Mouse (Mus musculus): ENCODE measurements at regions not wholly inside any gene's neighbourhood (a gene's known extent, or its start where the extent isn't known, plus 50 kb on each side); places are given as distances from the start of the nearest gene placed in this dataset.

- TF ChIP-seq CTCF (IDR thresholded peaks at IDR 0.05 in 2 of 3, conservative IDR thresholded peaks at IDR 0.05 in 1 of 3; ENCODE audit: control insufficient read depth in 1 of 3, insufficient read depth in 1 of 3, low read depth in 2 of 3, low read length in 3 of 3, poor library complexity in 1 of 3, severe bottlenecking in 1 of 3) (no peak), MEF2A (IDR thresholded peaks at IDR 0.05; ENCODE audit: extremely low read depth, insufficient replicate concordance, low read depth, low read length, poor library complexity, severe bottlenecking) (no peak), ETS1 (IDR thresholded peaks at IDR 0.05; ENCODE audit: low read depth, low read length) (no peak), USF1 (IDR thresholded peaks at IDR 0.05; ENCODE audit: low read depth, low read length) (no peak), POLR2A (IDR thresholded peaks at IDR 0.05; ENCODE audit: control insufficient read depth in 1 of 2, insufficient read depth in 1 of 2, low read depth in 1 of 2, low read length in 2 of 2, poor library complexity in 1 of 2) (no peak), MAFK (IDR thresholded peaks at IDR 0.05; ENCODE audit: borderline replicate concordance, low read depth, low read length) (no peak)
Observed at GRCm38 (mm10) chr6:107378489-107378888, 151.1 kb upstream of the Lrrn1 start.

Measured in MEL (cell line).